ENCODE assay signal across 25 mouse cellular contexts in genomic region chr11:55253391-55253790, GRCm38 (mm10). TPM values are rescaled to one million over a fixed set of nuclear protein-coding genes. Genes with fewer than 3 reads are reported as not detected.
A peak's percentile ranks its signal among the peaks of the same experiment; 100 is the strongest.
DNase-seq lines count a peak whose midpoint lies in the region; ATAC-seq and TF ChIP-seq lines count a peak whose summit lies in the region.
"Had no signal": no experiment of that assay in that cellular context is flagged by ENCODE, and none has a peak within 500 bp of the region (broad histone marks: within the 10 kb centered on the region; RNA-seq: fewer than 3 reads in every experiment).

No protein-coding gene starts in this region.

- no peak overlapping the region for H3K9ac ChIP-seq in kidney, embryonic 14.5 days (ENCODE audit: low read depth, low read length)
- H3K9ac ChIP-seq: embryonic facial prominence, embryonic 15.5 days; forebrain, embryonic 15.5 days; hindbrain, embryonic 12.5 days had no signal

- DNase-seq in cerebellum, adult 11-12 months: peak; percentile 32
- DNase-seq in cerebellum, postnatal 36 days: no peak
- DNase-seq in kidney, adult 2 months: peak; percentile 92
- peak; percentile 82 to 89 for DNase-seq in kidney, adult 8-10 months
- peak; percentile 85 to 91 for DNase-seq in kidney, postnatal 25 days
- no peak for DNase-seq in adrenal gland, postnatal 10 days
- DNase-seq in layer of hippocampus, adult 8-10 months (ENCODE audit: low spot score in 2 of 2): no peak
- DNase-seq: adrenal gland, adult 8-10 months; B cell, adult 2 months; cerebellum, adult 11 months; cerebellum, postnatal 10 days; embryo, embryonic 11 days; gastrocnemius, postnatal 36 days; heart, adult 11 months; heart, postnatal 10 days; heart, postnatal 4 days had no signal

- no peak overlapping the region for H3K4me2 ChIP-seq in kidney, embryonic 14.5 days (replicated peaks; ENCODE audit: low read depth, low read length)
- H3K4me2 ChIP-seq: embryonic facial prominence, embryonic 15.5 days; forebrain, embryonic 15.5 days; hindbrain, embryonic 12.5 days had no signal

- no peak for TF ChIP-seq POLR2A in kidney, adult 2 months (IDR thresholded peaks at IDR 0.05; ENCODE audit: low read depth, low read length)

- H3K4me1 ChIP-seq in kidney, adult 2 months (ENCODE audit: control insufficient read depth, insufficient read depth, low read length): no peaks in the 10 kb centered on the region
- no peaks in the 10 kb centered on the region for H3K4me1 ChIP-seq in kidney, embryonic 14.5 days (ENCODE audit: control insufficient read depth, insufficient read depth, low read length)
- H3K4me1 ChIP-seq: embryonic facial prominence, embryonic 15.5 days; forebrain, embryonic 10.5 days; forebrain, embryonic 15.5 days; heart, embryonic 10.5 days; hindbrain, embryonic 12.5 days had no signal

- no peaks in the 10 kb centered on the region for H3K27me3 ChIP-seq in kidney, adult 2 months (replicated peaks; ENCODE audit: control insufficient read depth, insufficient read depth, low read length)
- H3K27me3 ChIP-seq in kidney, embryonic 14.5 days (ENCODE audit: control insufficient read depth, insufficient read depth, low read length): no peaks in the 10 kb centered on the region
- H3K27me3 ChIP-seq: embryonic facial prominence, embryonic 15.5 days; forebrain, embryonic 15.5 days; hindbrain, embryonic 12.5 days had no signal

- WGBS in kidney, adult 2 months: 52% methylated on average over 9 of the region's 9 CpGs
- 88% methylated on average over 9 of the region's 9 CpGs for WGBS in kidney, embryonic 14.5 days

- no peaks in the 10 kb centered on the region for H3K36me3 ChIP-seq in kidney, adult 2 months (ENCODE audit: control insufficient read depth, insufficient read depth, low read length)
- no peaks in the 10 kb centered on the region for H3K36me3 ChIP-seq in kidney, embryonic 14.5 days (ENCODE audit: control insufficient read depth, insufficient read depth, low read length)
- H3K36me3 ChIP-seq: embryonic facial prominence, embryonic 15.5 days; forebrain, embryonic 10.5 days; forebrain, embryonic 15.5 days; G1E; heart, embryonic 10.5 days; hindbrain, embryonic 12.5 days had no signal

- H3K27ac ChIP-seq in kidney, adult 2 months (ENCODE audit: insufficient read depth, low read depth, low read length): no peak overlapping the region
- no peak overlapping the region for H3K27ac ChIP-seq in kidney, embryonic 14.5 days (ENCODE audit: low read depth, low read length)
- H3K27ac ChIP-seq: embryonic facial prominence, embryonic 15.5 days; forebrain, embryonic 10.5 days; forebrain, embryonic 15.5 days; heart, embryonic 10.5 days; hindbrain, embryonic 12.5 days had no signal

- TF ChIP-seq CTCF in kidney, adult 2 months (conservative IDR thresholded peaks at IDR 0.05; ENCODE audit: insufficient read depth, insufficient read length, low read depth, low read length): no peak

- H3K9me3 ChIP-seq in kidney, embryonic 14.5 days (ENCODE audit: control insufficient read depth, low read length): no peaks in the 10 kb centered on the region
- H3K9me3 ChIP-seq: embryonic facial prominence, embryonic 15.5 days; forebrain, embryonic 10.5 days; forebrain, embryonic 15.5 days; G1E; heart, embryonic 10.5 days; hindbrain, embryonic 12.5 days had no signal

- H3K4me3 ChIP-seq in kidney, adult 2 months (ENCODE audit: insufficient read depth, low read depth, low read length): peak overlapping the region; percentile 9; the same call in 1 of the 2 replicates
- no peak overlapping the region for H3K4me3 ChIP-seq in kidney, embryonic 14.5 days (ENCODE audit: low read length)
- H3K4me3 ChIP-seq: embryonic facial prominence, embryonic 15.5 days; erythroblast, embryonic 14.5 days; forebrain, embryonic 10.5 days; forebrain, embryonic 15.5 days; heart, embryonic 10.5 days; hindbrain, embryonic 12.5 days had no signal

- no peak for ATAC-seq in kidney, embryonic 14.5 days (ENCODE audit: low FRiP score, low TSS enrichment)
- ATAC-seq: CD4-positive, CD25-positive, alpha-beta regulatory T cell, adult 4 months; forebrain, embryonic 15.5 days had no signal

RNA-seq across cellular contexts. Expression of gene Slc36a1, which starts 49.2 kb away (rescaled TPM):
- 60.5 and 63.4 TPM in 2 replicates for polyA plus RNA-seq in kidney, adult 2 months (2012; rRNA removed)
- polyA plus RNA-seq in kidney, embryonic 14.5 days (2014; fragmentation: Nextera tagmentation; extraction: Ambion mirVana): 2.1 and 2.2 TPM in 2 replicates
- total RNA-seq in adrenal gland, postnatal 10 days (2021): 10 to 100 TPM; 24.5 to 26.9 TPM
- total RNA-seq in layer of hippocampus, adult 8-10 months (2022): 10 to 100 TPM; 48.4 to 60.7 (median 57.1) TPM

Comparison
In these comparisons a context has a peak if more than half of its experiments do, and no peak if none do; other contexts are left out.
1. DNase-seq: peak in cerebellum, adult 11-12 months (single experiment), kidney, adult 2 months (single experiment), kidney, adult 8-10 months (2 of 2) and kidney, postnatal 25 days (2 of 2); none in cerebellum, postnatal 36 days (0 of 2), adrenal gland, postnatal 10 days (single experiment) and layer of hippocampus, adult 8-10 months (0 of 2).